Mouse (Mus musculus): Measurements from ENCODE around the gene Sp1. TPM values are rescaled to one million over a fixed set of nuclear protein-coding genes. Genes with fewer than 3 reads are reported as not detected.

Gene Sp1
- total and polyA plus RNA-seq, 2 experiments from 2014 or later: 3.1 to 32.1 TPM

DNA sequence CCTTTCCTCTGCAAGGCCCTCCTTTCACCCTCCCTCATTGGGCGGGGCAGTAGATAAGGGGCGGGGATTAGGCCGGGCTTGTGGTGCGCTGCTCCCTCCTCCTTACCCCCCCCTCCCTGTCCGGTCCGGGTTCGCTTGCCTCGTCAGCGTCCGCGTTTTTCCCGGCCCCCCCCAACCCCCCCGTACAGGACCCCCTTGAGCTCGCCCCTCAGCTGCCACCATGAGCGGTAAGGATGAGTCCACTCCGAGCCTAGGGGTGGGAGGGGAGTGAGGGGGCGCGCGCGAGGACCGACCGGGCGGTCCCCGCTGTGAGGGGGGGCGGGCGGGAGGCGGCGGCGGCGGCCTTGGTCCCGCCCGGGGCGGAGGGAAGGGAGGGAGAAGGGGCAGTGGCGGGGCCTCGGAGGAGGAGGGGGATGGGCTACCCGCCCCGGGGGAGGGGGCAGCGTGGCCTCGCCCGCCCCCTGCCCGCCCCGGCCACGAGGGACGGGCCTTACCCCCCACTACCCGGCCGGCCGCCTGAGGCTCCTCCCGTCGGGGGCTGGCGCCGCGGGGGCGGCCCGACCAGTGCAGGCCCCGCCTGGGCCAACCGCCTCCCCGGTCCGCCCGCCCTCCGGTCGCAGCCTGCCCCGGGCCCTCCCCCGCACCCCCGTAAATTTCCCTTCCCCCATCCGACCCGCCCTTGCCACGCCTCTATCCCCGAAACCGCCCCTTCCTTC lies 411 bp downstream of the Sp1 start:
- TF ChIP-seq CTCF (IDR thresholded peaks at IDR 0.05; ENCODE audit: low read depth) (no peak), EP300 (IDR thresholded peaks at IDR 0.05; ENCODE audit: low read depth) (peak; percentile 35; the same call in 1 of the 2 replicates)
- peak overlapping the region; percentile 78 for H3K4me3 ChIP-seq (ENCODE audit: low read depth, low read length)
- H3K36me3 ChIP-seq (replicated peaks; ENCODE audit: control insufficient read depth, insufficient read depth, low read length): peaks cover 32% of the 10 kb centered on the region
- H3K9me3 ChIP-seq (replicated peaks; ENCODE audit: control insufficient read depth, low read length): no peaks in the 10 kb centered on the region
- H3K4me2 ChIP-seq (ENCODE audit: low read depth, low read length): peak overlapping the region; percentile 60
- H3K27me3 ChIP-seq (ENCODE audit: control insufficient read depth, insufficient read depth, low read length): no peaks in the 10 kb centered on the region
- peak overlapping the region; percentile 96 for H3K9ac ChIP-seq (replicated peaks; ENCODE audit: low read depth, low read length)
- H3K27ac ChIP-seq (ENCODE audit: low read depth): peak overlapping the region; percentile 98
- peaks cover 19% of the 10 kb centered on the region for H3K4me1 ChIP-seq (ENCODE audit: control insufficient read depth, insufficient read depth)
- WGBS: under 1% methylated on average over 36 of the region's 69 CpGs
- ATAC-seq (ENCODE audit: insufficient read depth, low read depth) (peak; percentile 89), DNase-seq (ENCODE audit: low spot score) (peak; percentile 74)

DNA sequence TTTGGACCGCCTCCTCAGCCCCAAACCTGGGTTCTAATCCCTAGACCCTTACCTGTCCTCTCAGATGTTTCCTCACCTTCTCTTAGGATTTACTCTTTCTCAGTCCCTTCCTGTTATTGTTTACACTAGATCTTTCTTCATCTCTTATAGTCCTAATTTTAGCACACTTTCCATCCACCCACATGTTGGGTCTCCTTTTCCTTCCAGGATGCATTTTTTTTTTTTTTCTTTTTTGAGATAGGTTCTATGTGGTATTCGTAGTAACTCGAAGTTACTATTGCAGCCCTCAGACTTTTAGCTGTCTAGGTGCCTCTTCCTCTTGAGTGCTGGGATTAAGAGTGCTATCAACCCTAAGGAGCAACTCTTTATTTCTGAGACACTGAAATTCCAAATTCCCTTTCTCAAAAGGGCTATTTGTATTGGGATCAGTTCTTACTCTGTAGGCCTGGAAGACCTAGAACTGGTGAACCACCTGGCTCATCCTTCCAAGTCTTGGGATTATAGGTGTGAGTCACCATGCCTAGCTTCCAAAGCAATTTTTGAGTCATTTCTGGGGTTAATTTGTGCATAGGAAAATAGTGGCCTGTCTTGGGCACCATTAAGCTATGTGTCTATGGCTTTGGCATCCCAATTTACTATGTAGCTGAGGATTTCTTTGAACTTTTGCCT lies 1.1 kb downstream of the Sp1 start:
- ATAC-seq (ENCODE audit: insufficient read depth, low read depth) (no peak), DNase-seq (ENCODE audit: low spot score) (no peak)
- Histone ChIP-seq H3K27me3 (ENCODE audit: control insufficient read depth, insufficient read depth, low read length) (no peaks in the 10 kb centered on the region), H3K9ac (replicated peaks; ENCODE audit: low read depth, low read length) (peak overlapping the region; percentile 96), H3K4me2 (ENCODE audit: low read depth, low read length) (peak overlapping the region; percentile 60), H3K36me3 (replicated peaks; ENCODE audit: control insufficient read depth, insufficient read depth, low read length) (peaks cover 37% of the 10 kb centered on the region), H3K4me3 (ENCODE audit: low read depth, low read length) (peak overlapping the region; percentile 78), H3K27ac (ENCODE audit: low read depth) (peak overlapping the region; percentile 98), H3K4me1 (ENCODE audit: control insufficient read depth, insufficient read depth) (peaks cover 19% of the 10 kb centered on the region), H3K9me3 (replicated peaks; ENCODE audit: control insufficient read depth, low read length) (no peaks in the 10 kb centered on the region)
- TF ChIP-seq EP300 (IDR thresholded peaks at IDR 0.05; ENCODE audit: low read depth) (no peak; the same call in 1 of the 2 replicates), CTCF (IDR thresholded peaks at IDR 0.05; ENCODE audit: low read depth) (no peak)
- WGBS: 2% methylated on average over 3 of the region's 3 CpGs

DNA sequence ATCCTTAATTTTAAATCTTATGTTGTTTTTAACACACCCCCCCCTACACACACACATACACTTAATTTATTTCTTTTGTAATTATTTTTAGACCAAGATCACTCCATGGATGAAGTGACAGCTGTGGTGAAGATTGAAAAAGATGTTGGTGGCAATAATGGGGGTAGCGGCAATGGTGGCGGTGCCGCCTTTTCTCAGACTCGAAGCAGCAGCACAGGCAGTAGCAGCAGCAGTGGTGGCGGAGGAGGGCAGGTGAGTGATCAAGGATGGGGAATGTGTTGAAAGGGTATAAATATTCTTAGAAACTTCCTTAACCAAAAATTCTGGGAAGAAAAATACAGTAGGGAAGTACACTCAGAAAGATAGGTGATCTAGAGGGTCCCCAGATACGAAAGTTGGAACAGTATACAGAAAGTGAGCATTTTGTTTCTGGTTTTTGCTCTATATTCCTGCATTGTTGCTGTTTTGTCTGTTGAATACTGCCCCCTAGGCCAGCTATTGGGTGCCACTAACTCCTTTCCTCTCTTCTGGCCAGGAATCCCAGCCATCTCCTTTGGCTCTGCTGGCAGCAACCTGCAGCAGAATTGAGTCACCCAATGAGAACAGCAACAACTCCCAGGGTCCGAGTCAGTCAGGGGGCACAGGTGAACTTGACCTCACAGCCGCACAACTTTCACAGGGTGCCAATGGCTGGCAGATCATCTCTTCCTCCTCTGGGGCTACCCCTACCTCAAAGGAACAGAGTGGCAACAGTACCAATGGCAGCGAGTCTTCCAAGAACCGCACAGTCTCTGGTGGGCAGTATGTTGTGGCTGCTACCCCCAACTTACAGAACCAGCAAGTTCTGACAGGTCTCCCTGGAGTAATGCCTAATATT lies 2.0 kb downstream of the Sp1 start:
- WGBS: 89% methylated on average over 10 of the region's 10 CpGs
- Histone ChIP-seq H3K4me1 (ENCODE audit: control insufficient read depth, insufficient read depth) (peaks cover 19% of the 10 kb centered on the region), H3K9ac (replicated peaks; ENCODE audit: low read depth, low read length) (no peak overlapping the region)

DNA sequence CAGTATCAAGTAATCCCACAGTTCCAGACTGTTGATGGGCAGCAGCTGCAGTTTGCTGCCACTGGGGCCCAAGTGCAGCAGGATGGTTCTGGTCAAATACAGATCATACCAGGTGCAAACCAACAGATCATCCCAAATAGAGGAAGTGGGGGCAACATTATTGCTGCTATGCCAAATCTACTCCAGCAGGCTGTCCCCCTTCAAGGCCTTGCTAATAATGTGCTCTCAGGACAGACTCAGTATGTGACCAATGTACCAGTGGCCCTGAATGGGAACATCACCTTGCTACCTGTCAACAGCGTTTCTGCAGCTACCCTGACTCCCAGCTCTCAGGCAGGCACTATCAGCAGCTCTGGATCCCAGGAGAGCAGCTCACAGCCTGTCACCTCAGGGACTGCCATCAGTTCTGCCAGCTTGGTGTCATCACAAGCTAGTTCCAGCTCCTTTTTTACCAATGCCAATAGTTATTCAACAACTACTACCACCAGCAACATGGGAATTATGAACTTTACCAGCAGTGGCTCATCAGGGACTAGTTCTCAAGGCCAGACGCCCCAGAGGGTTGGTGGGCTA lies 2.7 kb downstream of the Sp1 start:
- no peaks in the 10 kb centered on the region for H3K27me3 ChIP-seq (ENCODE audit: control insufficient read depth, insufficient read depth, low read length)
- H3K9ac ChIP-seq (replicated peaks; ENCODE audit: low read depth, low read length): no peak overlapping the region
- peaks cover 52% of the 10 kb centered on the region for H3K36me3 ChIP-seq (replicated peaks; ENCODE audit: control insufficient read depth, insufficient read depth, low read length)
- no peak overlapping the region for H3K27ac ChIP-seq (ENCODE audit: low read depth)
- H3K4me2 ChIP-seq (ENCODE audit: low read depth, low read length): no peak overlapping the region
- no peak overlapping the region for H3K4me3 ChIP-seq (ENCODE audit: low read depth, low read length)
- no peaks in the 10 kb centered on the region for H3K9me3 ChIP-seq (replicated peaks; ENCODE audit: control insufficient read depth, low read length)
- TF ChIP-seq EP300 (IDR thresholded peaks at IDR 0.05; ENCODE audit: low read depth) (no peak), CTCF (IDR thresholded peaks at IDR 0.05; ENCODE audit: low read depth) (no peak)
- peaks cover 19% of the 10 kb centered on the region for H3K4me1 ChIP-seq (ENCODE audit: control insufficient read depth, insufficient read depth)
- no peak for ATAC-seq (ENCODE audit: insufficient read depth, low read depth)
- WGBS: 52% methylated on average over 2 of the region's 2 CpGs
- DNase-seq (ENCODE audit: low spot score): no peak

More for the DNA sequence above, 2.0 kb downstream of the Sp1 start:
- Histone ChIP-seq H3K27me3 (ENCODE audit: control insufficient read depth, insufficient read depth, low read length) (no peaks in the 10 kb centered on the region), H3K36me3 (replicated peaks; ENCODE audit: control insufficient read depth, insufficient read depth, low read length) (peaks cover 45% of the 10 kb centered on the region), H3K27ac (ENCODE audit: low read depth) (no peak overlapping the region), H3K4me3 (ENCODE audit: low read depth, low read length) (no peak overlapping the region), H3K9me3 (replicated peaks; ENCODE audit: control insufficient read depth, low read length) (no peaks in the 10 kb centered on the region), H3K4me2 (ENCODE audit: low read depth, low read length) (no peak overlapping the region)
- no peak for DNase-seq (ENCODE audit: low spot score)
- TF ChIP-seq CTCF (IDR thresholded peaks at IDR 0.05; ENCODE audit: low read depth): no peak
- no peak for TF ChIP-seq EP300 (IDR thresholded peaks at IDR 0.05; ENCODE audit: low read depth)
- ATAC-seq (ENCODE audit: insufficient read depth, low read depth): no peak

DNA sequence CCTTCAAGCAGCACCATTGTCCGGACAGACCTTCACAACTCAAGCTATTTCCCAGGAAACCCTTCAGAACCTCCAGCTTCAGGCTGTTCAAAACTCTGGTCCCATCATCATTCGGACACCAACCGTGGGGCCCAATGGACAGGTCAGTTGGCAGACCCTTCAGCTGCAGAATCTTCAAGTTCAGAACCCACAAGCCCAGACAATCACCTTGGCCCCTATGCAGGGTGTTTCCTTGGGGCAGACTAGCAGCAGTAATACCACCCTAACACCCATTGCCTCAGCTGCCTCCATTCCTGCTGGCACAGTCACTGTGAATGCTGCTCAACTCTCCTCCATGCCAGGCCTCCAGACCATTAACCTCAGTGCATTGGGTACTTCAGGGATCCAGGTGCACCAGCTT lies 3.3 kb downstream of the Sp1 start:
- H3K36me3 ChIP-seq (replicated peaks; ENCODE audit: control insufficient read depth, insufficient read depth, low read length): peaks cover 56% of the 10 kb centered on the region
- H3K27me3 ChIP-seq (ENCODE audit: control insufficient read depth, insufficient read depth, low read length): no peaks in the 10 kb centered on the region
- H3K4me1 ChIP-seq (ENCODE audit: control insufficient read depth, insufficient read depth): peaks cover 19% of the 10 kb centered on the region
- H3K9me3 ChIP-seq (replicated peaks; ENCODE audit: control insufficient read depth, low read length): no peaks in the 10 kb centered on the region
- H3K9ac ChIP-seq (replicated peaks; ENCODE audit: low read depth, low read length): no peak overlapping the region
- H3K27ac ChIP-seq (ENCODE audit: low read depth): no peak overlapping the region
- no peak overlapping the region for H3K4me3 ChIP-seq (ENCODE audit: low read depth, low read length)
- WGBS: 90% methylated on average over 3 of the region's 3 CpGs
- no peak overlapping the region for H3K4me2 ChIP-seq (ENCODE audit: low read depth, low read length)
- no peak for DNase-seq (ENCODE audit: low spot score)
- no peak for ATAC-seq (ENCODE audit: insufficient read depth, low read depth)
- no peak for TF ChIP-seq EP300 (IDR thresholded peaks at IDR 0.05; ENCODE audit: low read depth)
- no peak for TF ChIP-seq CTCF (IDR thresholded peaks at IDR 0.05; ENCODE audit: low read depth)

Data from heart, postnatal 0 days (tissue).